Mouse (Mus musculus) G1E (cell line): ENCODE measurements around the gene Pdgfb. TPM values are rescaled to one million over a fixed set of nuclear protein-coding genes. Genes with fewer than 3 reads are reported as not detected.

Experiments used
- ATAC-seq: 2 replicates; pipeline ENCODE4 v1.8.0; 2016; ENCODE audit warnings: mild to moderate bottlenecking; ENCODE audit not compliant: insufficient number of reproducible peaks, poor library complexity, low FRiP score, severe bottlenecking; ENCODE audit errors: extremely low read depth
- DNase-seq: peaks from one replicate; pipeline ENCODE4 v3.0.0; 2012; ENCODE audit warnings: low spot score
- H3K27me3 ChIP-seq: 2 replicates; pipeline ENCODE4 v1.6.1; 2012; ENCODE audit warnings: mild to moderate bottlenecking, low read length, inconsistent platforms; ENCODE audit not compliant: insufficient read depth
- H3K36me3 ChIP-seq: replicated peaks from 2 replicates; pipeline ENCODE3; 2012; ENCODE audit warnings: mild to moderate bottlenecking, inconsistent platforms
- H3K4me1 ChIP-seq: 2 replicates; pipeline ENCODE4 v1.6.1; 2012; ENCODE audit warnings: low read depth, low read length, inconsistent platforms, mixed read lengths; ENCODE audit not compliant: insufficient read depth
- H3K4me3 ChIP-seq: 2 replicates; pipeline ENCODE4 v1.5.1; 2012; ENCODE audit warnings: low read depth, mild to moderate bottlenecking, inconsistent platforms, low read length, moderate library complexity, mixed read lengths
- H3K9me3 ChIP-seq: replicated peaks from 2 replicates; pipeline ENCODE4 v1.6.1; 2012; ENCODE audit warnings: inconsistent platforms
- CTCF ChIP-seq: IDR thresholded peaks from 2 replicates; pipeline ENCODE4 v1.5.1; 2012; ENCODE audit warnings: low read depth, low read length, inconsistent platforms, mixed read lengths
- GATA1 ChIP-seq: IDR thresholded peaks from 2 replicates; pipeline ENCODE4 v1.6.1; 2012; ENCODE audit warnings: borderline replicate concordance, low read length, inconsistent platforms, mixed read lengths
- GATA2 ChIP-seq: IDR thresholded peaks from 2 replicates; pipeline ENCODE4 v1.6.1; 2012; ENCODE audit warnings: low read depth, low read length, inconsistent platforms, borderline replicate concordance
- POLR2AphosphoS5 ChIP-seq: IDR thresholded peaks from 2 replicates; pipeline ENCODE4 v1.6.1; 2012; ENCODE audit warnings: low read depth, low read length, inconsistent platforms; ENCODE audit not compliant: insufficient replicate concordance
- TAL1 ChIP-seq: conservative IDR thresholded peaks from 2 replicates; pipeline ENCODE4 v1.6.1; 2012; ENCODE audit warnings: low read depth, low read length, inconsistent platforms, mixed read lengths
- polyA plus RNA-seq: library from polyadenylated mRNA; stranded (reverse); fragments of >175 nt; gene quantifications from 2 replicates; pipeline ENCODE4 v1.2.3, GENCODE M21; 2012
- total RNA-seq, 2 experiments: library from RNA; stranded (forward) in 1 of 2; stranded (reverse) in 1 of 2; fragments of 200-1000 nt in 1 of 2; fragments of >200 nt in 1 of 2; fragmentation: Nextera tagmentation in 1 of 2; gene quantifications; 2 replicates each; pipeline ENCODE4 v1.2.3; 2014 to 2017

The Pdgfb gene
- total and polyA plus RNA-seq, 3 experiments = 0.05 TPM; not detected in 2

- Histone ChIP-seq H3K36me3 (no peaks in the 10 kb centered on the region), H3K4me1 (no peaks in the 10 kb centered on the region), H3K27me3 (peaks cover 3% of the 10 kb centered on the region; the same call in 1 of the 2 replicates), H3K9me3 (no peaks in the 10 kb centered on the region), H3K4me3 (no peak overlapping the region)
- TF ChIP-seq POLR2AphosphoS5 = no peak
- no peak for TF ChIP-seq CTCF
- no peak for TF ChIP-seq GATA1
- TF ChIP-seq TAL1 = no peak
- TF ChIP-seq GATA2 = no peak
- ATAC-seq (no peak), DNase-seq (no peak)
Observed at GRCm38 (mm10) chr15:79980716-79981115, 34.1 kb downstream of the Pdgfb start.

- no peaks in the 10 kb centered on the region for H3K4me1 ChIP-seq
- no peaks in the 10 kb centered on the region for H3K9me3 ChIP-seq
- ATAC-seq (no peak), DNase-seq (no peak)
- TF ChIP-seq GATA1 = no peak
- no peak for TF ChIP-seq GATA2
- TF ChIP-seq TAL1 = no peak
- TF ChIP-seq POLR2AphosphoS5 = no peak
- no peak for TF ChIP-seq CTCF
- peaks cover 11% of the 10 kb centered on the region for H3K27me3 ChIP-seq
- H3K4me3 ChIP-seq = no peak overlapping the region
- no peaks in the 10 kb centered on the region for H3K36me3 ChIP-seq
Observed at GRCm38 (mm10) chr15:79972186-79972585, 42.6 kb downstream of the Pdgfb start.

GRCm38 (mm10) chr15:79970940-79971339 lies 43.8 kb downstream of the Pdgfb start, which contains the start of gene Cbx7:
TSS of gene Cbx7 (minus strand) at chr15:79971119.
- ATAC-seq = no peak

GRCm38 (mm10) chr15:79970491-79970890 lies 44.3 kb downstream of the Pdgfb start:
- no peak for ATAC-seq
- H3K27me3 ChIP-seq = peaks cover 14% of the 10 kb centered on the region
- H3K36me3 ChIP-seq = no peaks in the 10 kb centered on the region
- no peaks in the 10 kb centered on the region for H3K4me1 ChIP-seq
- H3K9me3 ChIP-seq = no peaks in the 10 kb centered on the region
- TF ChIP-seq CTCF (no peak), GATA2 (no peak), TAL1 (no peak), POLR2AphosphoS5 (no peak), GATA1 (no peak)
- no peak for DNase-seq
- H3K4me3 ChIP-seq = no peak overlapping the region

More at GRCm38 (mm10) chr15:79970940-79971339, 43.8 kb downstream of the Pdgfb start, which contains the start of gene Cbx7:
- Histone ChIP-seq H3K27me3 (peaks cover 12% of the 10 kb centered on the region), H3K4me1 (no peaks in the 10 kb centered on the region), H3K4me3 (no peak within 1 kb of the TSS), H3K9me3 (no peaks in the 10 kb centered on the region), H3K36me3 (no peaks in the 10 kb centered on the region)
- no peak for DNase-seq
- no peak for TF ChIP-seq POLR2AphosphoS5
- TF ChIP-seq GATA1 = no peak
- TF ChIP-seq TAL1 = no peak
- TF ChIP-seq CTCF = no peak
- TF ChIP-seq GATA2 = no peak

GRCm38 (mm10) chr15:79967346-79967745 lies 47.4 kb downstream of the Pdgfb start:
- Histone ChIP-seq H3K36me3 (no peaks in the 10 kb centered on the region), H3K4me1 (no peaks in the 10 kb centered on the region), H3K9me3 (no peaks in the 10 kb centered on the region), H3K4me3 (no peak overlapping the region), H3K27me3 (peaks cover 27% of the 10 kb centered on the region)
- ATAC-seq (no peak), DNase-seq (no peak)
- TF ChIP-seq POLR2AphosphoS5 (no peak), GATA2 (no peak), TAL1 (no peak), CTCF (no peak), GATA1 (no peak)

- Histone ChIP-seq H3K9me3 (no peaks in the 10 kb centered on the region), H3K27me3 (peaks cover 34% of the 10 kb centered on the region), H3K36me3 (no peaks in the 10 kb centered on the region), H3K4me1 (no peaks in the 10 kb centered on the region), H3K4me3 (no peak overlapping the region)
- ATAC-seq (no peak), DNase-seq (no peak)
- TF ChIP-seq CTCF = no peak
Observed at GRCm38 (mm10) chr15:79964376-79964775, 50.4 kb downstream of the Pdgfb start.

- TF ChIP-seq TAL1 (no peak), CTCF (no peak), GATA1 (no peak), POLR2AphosphoS5 (no peak), GATA2 (no peak)
- DNase-seq = no peak
Observed at GRCm38 (mm10) chr15:79962661-79963060, 52.1 kb downstream of the Pdgfb start.

More at GRCm38 (mm10) chr15:79962661-79963060, 52.1 kb downstream of the Pdgfb start:
- Histone ChIP-seq H3K4me3 (no peak overlapping the region), H3K27me3 (peaks cover 31% of the 10 kb centered on the region), H3K4me1 (no peaks in the 10 kb centered on the region), H3K9me3 (no peaks in the 10 kb centered on the region), H3K36me3 (no peaks in the 10 kb centered on the region)
- ATAC-seq = no peak
